Mouse (Mus musculus) liver, embryonic 14 days (tissue): ENCODE measurements around the gene Mettl25. TPM values are rescaled to one million over a fixed set of nuclear protein-coding genes. Genes with fewer than 3 reads are reported as not detected.

Experiments
- polyA plus RNA-seq: library from polyadenylated mRNA; depleted of rRNA; stranded (reverse); fragments of >200 nt; gene quantifications from 2 replicates; pipeline ENCODE4 v1.2.3, GENCODE M21; 2012; rRNA removed

Gene Mettl25
- 2.7 and 3.2 TPM in 2 replicates for polyA plus RNA-seq

GRCm38 (mm10) chr10:105840928-105841888, at the start of gene Mettl25, which contains the start of gene Ccdc59:
Mettl25 (minus strand) TSS chr10:105841380.
Ccdc59 (plus strand) TSS chr10:105841067.

Other genes with a start within 250 kb of the Mettl25 start
- gene Ccdc59, start 313 bp downstream of the Mettl25 start, polyA plus RNA-seq, result 11.1 and 11.8 TPM in 2 replicates